Comparison of ENCODE assay signal across 8 mouse cellular contexts in genomic region chr19:10304395-10304794, GRCm38 (mm10). TPM values are rescaled to one million over a fixed set of nuclear protein-coding genes. Genes with fewer than 3 reads are reported as not detected.
DNase-seq lines count a peak whose midpoint lies in the region; ATAC-seq and TF ChIP-seq lines count a peak whose summit lies in the region.

No protein-coding gene starts in this region.

- WGBS in heart, embryonic 13.5 days: 9% methylated on average over 37 of the region's 37 CpGs
- WGBS in forebrain, embryonic 16.5 days: 3% methylated on average over 37 of the region's 37 CpGs
- WGBS in liver, postnatal 0 days (ENCODE audit: insufficient replicate concordance): 19% methylated on average over 22 of the region's 37 CpGs

- H3K27me3 ChIP-seq in heart, embryonic 13.5 days (replicated peaks): peaks cover 85% of the 10 kb centered on the region
- no peaks in the 10 kb centered on the region for H3K27me3 ChIP-seq in ES-Bruce4 (ENCODE audit: control insufficient read depth, insufficient read depth, low read length, poor library complexity, severe bottlenecking)
- H3K27me3 ChIP-seq in forebrain, embryonic 16.5 days (replicated peaks; ENCODE audit: control insufficient read depth, insufficient read depth, low read length): no peaks in the 10 kb centered on the region
- peaks cover 15% of the 10 kb centered on the region for H3K27me3 ChIP-seq in liver, postnatal 0 days (ENCODE audit: insufficient read depth, low read length)

- H3K4me2 ChIP-seq in heart, embryonic 13.5 days: peak overlapping the region; percentile 95
- H3K4me2 ChIP-seq in forebrain, embryonic 16.5 days (ENCODE audit: low read length): peak overlapping the region; percentile 86
- H3K4me2 ChIP-seq in liver, postnatal 0 days (ENCODE audit: low read depth, low read length): peak overlapping the region; percentile 91

- peaks cover 24% of the 10 kb centered on the region for H3K4me1 ChIP-seq in heart, embryonic 13.5 days
- H3K4me1 ChIP-seq in ES-Bruce4 (ENCODE audit: control insufficient read depth, insufficient read depth, low read length): no peaks in the 10 kb centered on the region
- H3K4me1 ChIP-seq in forebrain, embryonic 16.5 days (replicated peaks; ENCODE audit: control insufficient read depth, insufficient read depth, low read length): peaks cover 22% of the 10 kb centered on the region
- peaks cover 4% of the 10 kb centered on the region; the same call in 1 of the 2 replicates for H3K4me1 ChIP-seq in liver, postnatal 0 days (ENCODE audit: insufficient read depth)

- H3K4me3 ChIP-seq in heart, embryonic 13.5 days: peak overlapping the region; percentile 73
- peak overlapping the region; percentile 38 for H3K4me3 ChIP-seq in ES-Bruce4 (ENCODE audit: low read depth, low read length)
- H3K4me3 ChIP-seq in forebrain, embryonic 16.5 days (replicated peaks; ENCODE audit: low read length): peak overlapping the region; percentile 82
- H3K4me3 ChIP-seq in liver, postnatal 0 days (ENCODE audit: low read depth, low read length): peak overlapping the region; percentile 52

- no peaks in the 10 kb centered on the region for H3K36me3 ChIP-seq in heart, embryonic 13.5 days
- H3K36me3 ChIP-seq in ES-Bruce4 (ENCODE audit: control insufficient read depth, insufficient read depth, low read length, poor library complexity, severe bottlenecking): no peaks in the 10 kb centered on the region
- no peaks in the 10 kb centered on the region for H3K36me3 ChIP-seq in forebrain, embryonic 16.5 days (ENCODE audit: control insufficient read depth, insufficient read depth)
- no peaks in the 10 kb centered on the region for H3K36me3 ChIP-seq in liver, postnatal 0 days (replicated peaks; ENCODE audit: insufficient read depth, low read length)

- no peak for TF ChIP-seq POLR2A in ES-Bruce4 (IDR thresholded peaks at IDR 0.05; ENCODE audit: insufficient read depth, low read length)

- no peak for DNase-seq in heart, postnatal 25 days (ENCODE audit: low spot score)
- DNase-seq in liver, postnatal 0 days: no peak
- no peak for DNase-seq in adrenal gland, adult 8-10 months
- no peak for DNase-seq in T-cell, adult 2 months (ENCODE audit: low spot score)
- DNase-seq in frontal cortex, postnatal 14 days (ENCODE audit: low spot score in 2 of 2): no peak

- no peak for ATAC-seq in heart, embryonic 13.5 days (ENCODE audit: extremely low read depth, insufficient number of reproducible peaks, low FRiP score, low TSS enrichment)
- peak; percentile 51 for ATAC-seq in forebrain, embryonic 16.5 days
- no peak for ATAC-seq in liver, postnatal 0 days

- no peak overlapping the region for H3K27ac ChIP-seq in heart, embryonic 13.5 days (replicated peaks)
- H3K27ac ChIP-seq in ES-Bruce4 (ENCODE audit: insufficient read depth, low read length): no peak overlapping the region
- no peak overlapping the region for H3K27ac ChIP-seq in forebrain, embryonic 16.5 days (ENCODE audit: low read length)
- no peak overlapping the region for H3K27ac ChIP-seq in liver, postnatal 0 days (ENCODE audit: low read depth)

- peak overlapping the region; percentile 86 for H3K9ac ChIP-seq in heart, embryonic 13.5 days
- peak overlapping the region; percentile 50; the same call in 1 of the 2 replicates for H3K9ac ChIP-seq in ES-Bruce4 (ENCODE audit: low read depth, poor library complexity, severe bottlenecking)
- peak overlapping the region; percentile 91 for H3K9ac ChIP-seq in forebrain, embryonic 16.5 days (replicated peaks; ENCODE audit: low read depth, low read length)
- H3K9ac ChIP-seq in liver, postnatal 0 days (replicated peaks): peak overlapping the region; percentile 61

- intact Hi-C loops in heart, postnatal 25 days (cut with DNase I): no loop called here

- no peak for TF ChIP-seq CTCF in ES-Bruce4 (IDR thresholded peaks at IDR 0.05; ENCODE audit: low read depth, low read length)
- no peak for TF ChIP-seq CTCF in liver, postnatal 0 days (IDR thresholded peaks at IDR 0.05; ENCODE audit: low read depth)

- H3K9me3 ChIP-seq in heart, embryonic 13.5 days: no peaks in the 10 kb centered on the region
- H3K9me3 ChIP-seq in ES-Bruce4 (replicated peaks; ENCODE audit: control insufficient read depth, insufficient read depth, low read length, poor library complexity, severe bottlenecking): no peaks in the 10 kb centered on the region
- H3K9me3 ChIP-seq in forebrain, embryonic 16.5 days (ENCODE audit: control insufficient read depth, low read length): no peaks in the 10 kb centered on the region
- H3K9me3 ChIP-seq in liver, postnatal 0 days (ENCODE audit: low read length): no peaks in the 10 kb centered on the region

- no peak for TF ChIP-seq EP300 in ES-Bruce4 (IDR thresholded peaks at IDR 0.05; ENCODE audit: insufficient read depth, low read depth, low read length)
- no peak for TF ChIP-seq EP300 in liver, postnatal 0 days (IDR thresholded peaks at IDR 0.05; ENCODE audit: low read depth)

RNA-seq across cellular contexts. Expression of gene Dagla, which starts 0.3 kb away (rescaled TPM):
- polyA plus RNA-seq in heart, embryonic 13.5 days (2015; fragmentation: Nextera tagmentation; extraction: Ambion mirVana): 0.96 and 0.99 TPM in 2 replicates
- 1 to 10 TPM; 3.2 to 3.3 TPM for total RNA-seq in heart, postnatal 25 days (2021)
- 1.2 and 1.6 TPM in 2 replicates for polyA plus RNA-seq in ES-Bruce4 (2011; ENCODE audit: insufficient read depth, insufficient read length, low read depth, missing spikeins)
- 8.1 and 8.4 TPM in 2 replicates for polyA plus RNA-seq in forebrain, embryonic 16.5 days (2015; fragmentation: Nextera tagmentation; extraction: Ambion mirVana)
- 0.21 and 0.28 TPM in 2 replicates for polyA plus RNA-seq in liver, postnatal 0 days (2015; fragmentation: Nextera tagmentation; extraction: Ambion mirVana)
- total RNA-seq in adrenal gland, adult 8-10 months (2022): 1 to 10 TPM; 3.3 to 4.4 (median 3.8) TPM
